Mouse (Mus musculus) large intestine, adult 2 months (tissue): Measurements from ENCODE around the gene BC100530. TPM values are rescaled to one million over a fixed set of nuclear protein-coding genes. Genes with fewer than 3 reads are reported as not detected.
"Not testable (repeated sequence)": the region's sequence is repeated elsewhere in the genome, so short reads cannot be mapped to it uniquely, and the experiment has no call there.

Experiments
- DNase-seq: peaks from one replicate; pipeline ENCODE4 v3.0.0-alpha.2; 2012; ENCODE audit warnings: low read depth, low spot score
- WGBS: fragments of 180-500 bp; shearing (Covaris S2); methylation state at CpG from one replicate; pipeline ENCODE4 v1.1.7; 2018; 5-methylcytosine and 5-hydroxymethylcytosine counted together
- polyA plus RNA-seq: library from polyadenylated mRNA; depleted of rRNA; stranded (reverse); fragments of >200 nt; gene quantifications from 2 replicates; pipeline ENCODE4 v1.2.3, GENCODE M21; 2012; rRNA removed

Gene BC100530
- polyA plus RNA-seq: not detected in 2 replicates

DNA sequence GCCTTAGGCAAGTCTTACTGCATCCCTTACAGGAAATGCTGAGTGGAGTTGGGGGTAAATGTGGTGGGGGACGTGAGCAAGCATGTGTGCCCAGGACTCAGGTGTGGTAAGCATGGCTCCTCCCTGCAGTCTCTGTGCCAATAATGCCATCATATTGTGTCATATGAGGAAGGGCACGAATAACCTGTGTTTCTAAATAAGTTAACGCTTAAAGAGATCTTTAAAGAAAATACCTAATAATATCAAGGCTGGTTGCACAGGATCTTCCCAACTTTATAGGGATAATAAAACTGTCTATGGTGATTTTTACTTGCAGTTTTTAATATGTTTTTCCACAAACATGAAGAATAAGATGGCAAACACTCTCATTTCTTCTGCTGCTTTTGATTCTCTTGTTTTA, at the start of gene BC100530:
BC100530 (minus strand) TSS at position 101 of the 400 bp plus-strand sequence.
- 55% methylated on average over 3 of the region's 3 CpGs for WGBS
- not testable (repeated sequence) for DNase-seq

DNA sequence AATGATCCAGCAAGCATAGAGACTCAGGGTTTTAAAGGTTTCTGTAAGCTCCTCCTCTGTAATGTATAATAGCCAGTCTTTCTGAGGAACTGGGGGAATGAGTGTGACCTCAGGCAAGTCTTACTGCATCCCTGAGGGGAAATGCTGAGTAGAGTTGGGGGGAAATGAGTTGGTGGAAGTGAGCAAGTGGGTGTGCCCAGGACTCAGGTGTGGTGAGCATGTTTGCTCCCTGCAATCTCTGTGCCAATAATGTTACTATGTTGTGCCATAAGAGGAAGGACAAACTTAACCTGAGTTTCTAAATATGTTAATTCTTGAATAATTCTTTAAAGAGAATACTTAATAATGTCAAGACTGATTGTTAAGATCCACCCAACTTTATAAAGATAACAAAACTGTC, 40.8 kb upstream of the BC100530 start, which contains the start of gene Stfa2:
Stfa2 (minus strand) TSS at position 101 of the 400 bp plus-strand sequence.
- DNase-seq: no peak

DNA sequence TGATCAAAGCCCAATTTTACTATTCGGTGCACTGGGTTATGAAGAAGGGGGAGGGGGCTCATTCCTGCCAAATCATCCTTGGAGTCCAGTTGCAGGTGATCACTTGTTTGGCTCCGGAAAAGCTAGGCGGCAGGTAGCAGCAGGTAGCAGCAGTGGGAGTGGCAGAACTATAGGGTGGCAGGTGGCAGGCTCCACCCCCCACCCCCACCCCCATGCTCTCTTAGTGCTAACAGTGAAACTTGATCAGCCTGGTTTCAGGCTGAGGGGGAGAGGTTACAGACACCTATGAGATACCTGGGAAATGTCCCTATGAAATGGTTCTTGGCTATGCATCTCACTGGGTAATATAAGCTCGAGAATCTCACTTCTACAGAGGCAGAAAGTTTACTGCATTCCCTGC, 21.5 kb upstream of the BC100530 start:
- 2% methylated on average over 4 of the region's 4 CpGs for WGBS
- no peak for DNase-seq

DNA sequence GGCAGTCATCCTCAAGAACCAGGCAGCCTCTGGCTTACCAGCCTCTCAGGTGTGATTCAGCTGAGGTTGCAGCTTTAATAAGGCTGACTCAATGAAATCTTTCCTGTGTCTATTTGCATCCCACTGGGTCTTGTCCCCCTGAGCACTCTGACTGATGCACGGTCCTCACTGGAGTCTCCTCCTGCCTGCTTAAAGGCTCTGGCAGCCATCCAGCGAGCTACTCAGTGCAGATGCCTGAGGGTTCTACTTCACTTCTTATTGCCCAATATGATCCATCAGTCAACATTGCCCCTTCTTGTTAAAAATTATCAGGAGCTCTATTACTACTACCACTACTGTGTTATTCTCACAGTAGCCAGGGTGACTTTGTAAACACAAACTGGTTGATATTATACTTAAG, 30.4 kb downstream of the BC100530 start:
- WGBS: 27% methylated on average over 2 of the region's 2 CpGs
- DNase-seq: no peak

DNA sequence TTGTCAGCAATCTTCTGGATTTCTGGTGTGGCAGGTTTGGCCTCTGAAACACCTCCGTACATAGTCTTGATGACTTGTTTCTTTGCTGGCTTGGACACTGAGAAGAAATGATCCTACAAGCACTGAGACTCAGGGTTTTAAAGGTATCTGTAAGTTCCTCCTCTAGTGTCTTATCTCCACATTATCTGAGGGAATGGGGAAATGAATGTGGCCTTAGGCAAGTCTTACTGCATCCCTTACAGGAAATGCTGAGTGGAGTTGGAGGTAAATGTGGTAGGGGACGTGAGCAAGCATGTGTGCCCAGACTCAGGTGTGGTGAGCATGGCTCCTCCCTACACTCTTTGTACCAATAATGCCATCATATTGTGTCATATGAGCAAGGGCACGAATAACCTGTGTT, 33.3 kb downstream of the BC100530 start, which contains the start of gene BC117090:
BC117090 (minus strand) TSS at position 101 of the 400 bp plus-strand sequence.
- no peak for DNase-seq
- WGBS: 67% methylated on average over 3 of the region's 3 CpGs

DNA sequence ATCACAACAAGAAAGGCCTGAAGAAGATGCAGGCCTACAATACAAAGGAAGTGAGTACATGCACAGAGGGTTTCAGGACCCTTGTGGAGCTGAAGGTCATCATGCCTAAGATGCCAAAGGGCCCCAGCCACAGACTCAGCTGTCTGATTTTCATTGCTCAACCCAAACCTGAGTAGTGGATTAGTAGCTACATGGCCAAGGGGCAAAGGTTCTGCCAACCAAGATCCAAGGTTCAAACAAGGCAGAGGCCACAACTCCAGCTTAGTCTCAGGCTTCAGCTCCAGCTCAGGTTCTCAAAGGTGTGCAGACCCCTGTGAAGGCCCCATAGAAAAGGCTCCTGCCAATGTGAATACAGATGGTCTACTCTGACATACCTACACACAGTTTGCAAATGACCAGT, 48.3 kb downstream of the BC100530 start:
- DNase-seq: no peak

DNA sequence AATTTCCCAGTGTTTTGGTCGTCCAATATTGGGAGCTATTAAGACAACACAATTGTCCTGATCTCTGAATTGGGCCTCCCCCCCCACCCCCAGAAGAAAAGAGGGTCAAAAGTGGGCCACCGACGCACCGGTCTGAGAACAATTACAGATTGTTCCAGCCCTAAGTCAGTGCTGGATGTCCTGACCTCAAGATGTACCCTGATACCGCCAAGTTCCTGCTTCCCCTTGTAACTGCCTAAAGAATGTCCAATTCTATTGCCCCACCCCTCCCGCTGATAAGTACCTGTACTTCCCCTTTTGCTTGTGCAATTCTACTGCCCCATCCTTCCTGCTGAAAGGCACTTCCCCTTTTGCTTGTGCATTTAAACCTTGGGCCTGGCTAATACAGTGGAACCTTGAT, 51.4 kb downstream of the BC100530 start:
- 86% methylated on average over 6 of the region's 6 CpGs for WGBS

More for the DNA sequence above, 51.4 kb downstream of the BC100530 start:
- not testable (repeated sequence) for DNase-seq

Other genes starting within 250 kb of the BC100530 start
- not detected in 2 replicates for gene Csta1, start 236.5 kb downstream of the BC100530 start, polyA plus RNA-seq
- gene Stfa2l1, start 210.9 kb downstream of the BC100530 start, polyA plus RNA-seq: not detected in 2 replicates
- gene Gm5483, start 183.5 kb downstream of the BC100530 start, polyA plus RNA-seq: not detected in 2 replicates
- not detected in 2 replicates for gene Gm5416, start 157.3 kb downstream of the BC100530 start, polyA plus RNA-seq
- gene 2010005H15Rik, start 146.3 kb downstream of the BC100530 start, polyA plus RNA-seq: 0.40 and 1.1 TPM in 2 replicates
- gene Stfa1, start 90.8 kb downstream of the BC100530 start, polyA plus RNA-seq: not detected in 2 replicates
- gene BC117090, start 33.4 kb downstream of the BC100530 start, polyA plus RNA-seq: not detected in 2 replicates
- gene Stfa2, start 40.7 kb upstream of the BC100530 start, polyA plus RNA-seq: not detected in 2 replicates
- not detected in 2 replicates for gene Stfa3, start 87.6 kb upstream of the BC100530 start, polyA plus RNA-seq
- gene Casr, start 194.4 kb upstream of the BC100530 start, polyA plus RNA-seq: 0.03 and 0.04 TPM in 2 replicates